Mouse (Mus musculus) left cerebral cortex, adult 8-10 months (tissue): ENCODE measurements around the gene Alpk3. TPM values are rescaled to one million over a fixed set of nuclear protein-coding genes. Genes with fewer than 3 reads are reported as not detected.

Experiments used
- DNase-seq, 2 experiments: peaks; one replicate each; pipeline ENCODE4 v3.0.0; 2022; ENCODE audit warnings: low spot score in 2 of 2
- total RNA-seq, 4 experiments: library from RNA; stranded (reverse); gene quantifications; 2 replicates each; pipeline ENCODE4 v1.2.4; 2022

Gene Alpk3
- total RNA-seq, 4 experiments from 2014 or later = 0.48 to 0.95 (median 0.65) TPM

DNA sequence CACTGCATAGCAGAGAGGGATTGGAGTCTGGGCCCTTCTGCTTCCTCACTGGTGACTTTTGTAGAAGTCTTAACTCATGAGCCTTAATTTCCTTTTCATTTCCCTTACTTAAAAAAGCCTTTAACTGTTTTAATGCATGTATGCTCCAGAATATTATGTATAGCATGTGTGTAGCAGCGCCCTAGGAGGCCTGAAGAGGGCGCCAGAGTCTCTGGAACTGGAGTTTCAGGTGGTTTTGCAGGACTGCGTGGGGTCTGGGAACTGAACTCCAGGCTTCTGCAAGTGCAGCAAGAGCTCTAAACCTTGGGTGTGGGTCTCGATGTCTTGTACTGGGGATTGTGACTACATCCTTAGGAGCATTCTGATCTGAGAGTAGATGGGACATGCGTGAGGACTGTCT lies 15.9 kb downstream of the Alpk3 start:
- DNase-seq = no peak

GRCm38 (mm10) chr7:81074546-81074945 lies 17.1 kb downstream of the Alpk3 start:
- no peak for DNase-seq

DNA sequence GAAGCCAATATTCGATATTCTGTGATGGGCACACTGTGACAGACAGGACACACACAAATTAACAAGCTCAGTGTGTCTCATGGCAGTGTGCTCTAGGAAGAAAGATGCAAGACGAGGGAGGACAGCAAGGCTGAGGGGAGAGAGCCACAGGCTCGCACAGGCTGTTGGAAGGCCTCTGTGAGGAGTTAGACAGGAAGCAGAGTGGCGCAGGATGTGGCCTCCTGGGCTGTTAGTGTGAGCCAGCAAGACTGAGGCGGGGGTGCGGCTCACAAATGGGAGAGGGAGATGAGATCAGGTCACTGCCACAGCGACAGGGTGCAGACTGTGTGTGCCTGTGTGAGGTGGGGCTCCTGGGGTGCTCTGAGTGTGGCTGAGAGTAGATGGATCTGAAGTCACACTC lies 17.9 kb downstream of the Alpk3 start:
- DNase-seq = no peak

- DNase-seq = no peak
Observed at GRCm38 (mm10) chr7:81075732-81076131, 18.3 kb downstream of the Alpk3 start.

- DNase-seq = no peak
Observed at GRCm38 (mm10) chr7:81077009-81077408, 19.6 kb downstream of the Alpk3 start.

- DNase-seq = no peak
Observed at GRCm38 (mm10) chr7:81078740-81079139, 21.3 kb downstream of the Alpk3 start.

GRCm38 (mm10) chr7:81093420-81093965 lies 36.1 kb downstream of the Alpk3 start:
- DNase-seq = no peak

- no peak for DNase-seq
Observed at GRCm38 (mm10) chr7:81094104-81094757, 36.8 kb downstream of the Alpk3 start.

- DNase-seq = no peak
Observed at GRCm38 (mm10) chr7:81100341-81100740, 42.9 kb downstream of the Alpk3 start.

GRCm38 (mm10) chr7:81102854-81103253 lies 45.5 kb downstream of the Alpk3 start:
- no peak for DNase-seq

GRCm38 (mm10) chr7:81105525-81105924 lies 48.1 kb downstream of the Alpk3 start:
- DNase-seq = no peak

- no peak for DNase-seq
Observed at GRCm38 (mm10) chr7:81108226-81108625, 50.8 kb downstream of the Alpk3 start.

DNA sequence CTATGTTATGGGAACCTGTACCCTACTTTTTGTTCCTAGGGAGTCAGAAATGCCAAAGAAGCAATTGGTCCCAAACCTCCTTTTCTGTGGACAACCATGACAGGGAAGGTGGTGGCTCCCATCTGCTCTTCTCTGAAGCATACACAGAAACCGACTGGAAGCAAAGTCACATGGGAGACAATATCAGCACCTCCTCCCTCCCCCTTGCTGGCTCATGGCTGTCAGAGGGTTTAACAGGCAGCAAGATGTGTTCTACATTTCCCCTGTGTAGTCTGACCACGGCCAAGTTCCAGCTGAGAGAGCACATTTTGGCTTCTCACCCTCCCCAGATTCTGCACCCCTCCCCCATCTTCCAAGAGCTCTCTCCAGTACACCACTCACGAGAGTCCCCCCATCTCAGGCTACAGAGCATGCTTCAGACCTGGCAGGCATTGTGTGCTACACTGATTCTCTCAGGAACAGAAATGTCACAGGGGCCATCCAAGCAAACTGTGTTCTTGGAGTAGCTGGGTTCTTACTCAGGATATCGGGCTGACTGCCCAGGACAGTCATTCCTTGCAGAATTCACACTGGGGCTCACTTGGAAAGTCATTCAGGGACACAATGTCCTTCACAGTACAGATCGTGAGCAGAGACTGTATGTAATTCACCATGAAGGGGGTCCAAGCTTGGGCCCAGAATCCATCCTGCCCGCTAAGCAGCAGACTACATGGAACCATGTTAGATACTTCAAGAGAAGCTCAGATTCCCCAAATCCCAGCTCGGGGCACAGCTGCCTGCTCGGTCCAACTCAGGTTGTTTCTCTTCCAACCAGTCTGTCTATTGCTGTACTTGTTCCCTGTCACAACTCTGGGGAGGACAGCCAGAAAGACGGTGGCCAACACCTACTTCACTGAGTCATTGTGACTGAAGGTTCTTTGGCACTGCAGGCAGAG lies 52.6 kb downstream of the Alpk3 start:
- no peak for DNase-seq

- DNase-seq = no peak
Observed at GRCm38 (mm10) chr7:81110791-81111190, 53.4 kb downstream of the Alpk3 start.

- no peak for DNase-seq
Observed at GRCm38 (mm10) chr7:81111729-81112128, 54.3 kb downstream of the Alpk3 start.

- DNase-seq = no peak
Observed at GRCm38 (mm10) chr7:81112686-81113360, 55.4 kb downstream of the Alpk3 start.

DNA sequence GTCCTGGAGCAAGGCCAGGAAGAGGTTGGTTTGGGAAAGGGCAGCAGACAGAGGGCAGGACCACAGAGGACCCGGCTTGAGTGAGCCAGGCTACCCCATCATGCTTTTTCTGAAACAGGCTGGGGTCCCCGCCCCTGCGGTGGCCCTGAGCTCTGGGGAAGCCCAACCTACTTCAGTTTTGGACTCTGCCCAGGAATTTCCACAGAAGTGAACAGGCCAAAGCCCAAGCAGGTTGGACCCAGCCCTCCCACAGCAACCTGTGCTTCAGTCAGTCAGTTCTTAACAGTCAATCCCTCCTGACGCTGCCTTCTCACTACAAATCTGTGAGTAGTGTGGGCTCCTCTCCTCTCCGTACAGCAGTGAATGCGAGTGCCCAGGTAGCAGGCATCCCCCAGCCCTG lies 57.2 kb downstream of the Alpk3 start, which contains the start of gene Slc28a1:
Gene Slc28a1, plus strand, starts transcription at position 245 of the 400 bp plus-strand sequence.
- DNase-seq = no peak

DNA sequence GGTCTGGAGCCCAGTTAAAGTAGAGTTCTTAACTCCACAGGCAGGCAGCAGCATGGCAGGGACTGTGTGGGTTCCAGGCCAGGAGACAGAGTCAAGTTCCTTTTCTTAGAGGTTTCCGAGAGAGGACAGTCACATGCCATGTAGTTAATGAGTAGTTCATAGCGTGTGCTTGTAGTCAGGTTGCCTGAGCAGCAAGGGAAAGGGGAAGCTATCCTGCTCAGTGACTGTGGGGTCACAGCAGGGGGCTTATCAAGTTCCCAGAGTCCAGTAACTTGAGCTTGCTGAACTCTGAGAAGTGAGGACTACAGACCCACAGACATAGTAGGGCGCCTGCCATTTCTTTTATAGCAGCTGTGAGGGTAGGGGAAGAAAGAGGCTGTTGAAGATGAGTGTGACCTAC lies 63.7 kb downstream of the Alpk3 start:
- DNase-seq = no peak

GRCm38 (mm10) chr7:81122808-81123207 lies 65.4 kb downstream of the Alpk3 start:
- no peak for DNase-seq

DNA sequence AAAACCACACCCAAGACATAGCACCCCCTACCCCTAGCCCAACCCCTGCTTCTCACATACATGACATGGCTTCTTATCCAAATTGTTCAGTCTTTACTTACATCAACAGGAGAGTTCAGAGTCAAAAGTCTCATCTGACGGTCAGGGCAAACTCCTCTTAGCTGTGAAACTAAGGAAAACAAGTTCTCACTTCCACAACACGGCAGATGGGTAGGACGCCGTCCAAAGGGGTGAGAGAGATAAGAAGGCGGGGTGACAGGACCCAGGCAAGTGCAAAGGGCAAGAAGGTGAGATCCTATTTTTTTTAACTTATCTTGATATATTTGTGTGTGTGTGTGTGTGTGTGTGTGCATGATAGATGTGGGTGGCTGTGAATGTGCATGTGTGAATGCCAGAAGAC lies 66.2 kb downstream of the Alpk3 start:
- DNase-seq = no peak

- no peak for DNase-seq
Observed at GRCm38 (mm10) chr7:81124773-81125172, 67.4 kb downstream of the Alpk3 start.
